Mouse (Mus musculus): ENCODE results near the gene Arglu1. TPM values are rescaled to one million over a fixed set of nuclear protein-coding genes. Genes with fewer than 3 reads are reported as not detected.

The Arglu1 gene
- 91.7 and 107 TPM in 2 replicates for total RNA-seq (2014; fragmentation: Nextera tagmentation)
- total RNA-seq (2017): 126 and 127 TPM in 2 replicates

GRCm38 (mm10) chr8:8690146-8691092 is at the start of gene Arglu1:
Gene Arglu1 (minus strand): TSS chr8:8690521.
- peak; percentile 87 for ATAC-seq (replicated peaks; ENCODE audit: poor library complexity, severe bottlenecking)

DNA sequence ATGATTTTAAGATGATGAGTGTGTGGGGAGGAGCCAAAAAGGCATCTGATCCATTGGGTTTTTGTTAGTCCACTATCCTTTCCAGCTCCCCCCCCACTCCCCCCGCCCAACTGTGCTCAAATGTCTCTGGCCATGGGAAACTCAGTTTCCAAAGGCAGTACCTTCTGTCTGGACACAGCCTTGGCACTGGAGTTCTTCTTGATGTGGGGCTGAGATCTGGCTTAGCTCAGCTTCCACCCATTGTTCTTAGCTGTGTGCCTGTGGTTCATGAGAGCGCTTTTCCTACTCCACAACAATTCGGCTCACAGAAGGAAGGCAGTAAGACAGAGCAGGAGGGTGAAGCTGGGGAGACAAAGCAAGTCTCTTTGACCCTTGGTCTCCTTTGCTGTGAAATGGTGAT is 47.0 kb upstream of the Arglu1 start:
- ATAC-seq (replicated peaks; ENCODE audit: poor library complexity, severe bottlenecking): no peak

GRCm38 (mm10) chr8:8736826-8737225 is 46.5 kb upstream of the Arglu1 start:
- no peak for ATAC-seq (replicated peaks; ENCODE audit: poor library complexity, severe bottlenecking)

GRCm38 (mm10) chr8:8733804-8734203 is 43.5 kb upstream of the Arglu1 start:
- peak; percentile 87 for ATAC-seq (replicated peaks; ENCODE audit: poor library complexity, severe bottlenecking)

DNA sequence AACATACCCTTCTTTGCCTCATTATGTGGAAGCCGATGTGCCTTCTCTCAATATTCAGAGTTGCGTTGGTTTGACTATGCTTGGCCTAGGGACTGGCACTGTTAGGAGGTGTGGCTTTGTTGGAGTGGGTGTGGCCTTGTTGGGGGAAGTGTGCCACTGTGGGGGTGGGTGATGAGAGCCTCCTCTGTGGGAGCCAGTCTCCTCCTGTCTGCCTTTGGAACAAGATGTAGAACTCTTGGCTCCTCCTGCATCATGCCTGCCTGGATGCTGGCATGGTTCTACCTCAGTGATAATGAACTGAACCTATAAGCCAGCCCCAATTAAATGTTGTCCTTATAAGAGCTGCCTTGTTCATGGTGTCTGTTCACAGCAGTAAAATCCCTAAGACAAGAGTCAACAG is 38.3 kb upstream of the Arglu1 start:
- ATAC-seq (replicated peaks; ENCODE audit: poor library complexity, severe bottlenecking): no peak

- no peak for ATAC-seq (replicated peaks; ENCODE audit: poor library complexity, severe bottlenecking)
Measured at GRCm38 (mm10) chr8:8726547-8726946, 36.2 kb upstream of the Arglu1 start.

DNA sequence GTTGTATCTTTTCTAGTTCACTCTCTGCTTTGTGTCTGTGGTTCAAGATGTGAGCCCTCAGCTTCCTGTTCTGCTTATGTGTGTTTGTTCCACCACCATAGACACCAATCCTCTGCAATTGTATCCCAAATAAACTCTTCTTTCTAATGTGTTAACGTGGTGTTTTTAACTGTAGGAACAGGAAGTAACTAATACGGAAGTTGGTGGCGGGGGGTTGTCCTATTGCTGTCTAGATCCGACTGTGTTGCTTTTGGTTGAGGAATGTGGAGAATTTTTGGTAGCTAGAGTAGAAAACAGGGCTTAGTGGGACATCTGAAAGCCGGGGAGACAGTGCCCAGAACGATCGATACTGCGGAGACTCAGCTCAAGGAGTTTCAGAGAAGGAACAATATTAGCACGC is 14.5 kb upstream of the Arglu1 start:
- ATAC-seq (replicated peaks; ENCODE audit: poor library complexity, severe bottlenecking): peak; percentile 65

DNA sequence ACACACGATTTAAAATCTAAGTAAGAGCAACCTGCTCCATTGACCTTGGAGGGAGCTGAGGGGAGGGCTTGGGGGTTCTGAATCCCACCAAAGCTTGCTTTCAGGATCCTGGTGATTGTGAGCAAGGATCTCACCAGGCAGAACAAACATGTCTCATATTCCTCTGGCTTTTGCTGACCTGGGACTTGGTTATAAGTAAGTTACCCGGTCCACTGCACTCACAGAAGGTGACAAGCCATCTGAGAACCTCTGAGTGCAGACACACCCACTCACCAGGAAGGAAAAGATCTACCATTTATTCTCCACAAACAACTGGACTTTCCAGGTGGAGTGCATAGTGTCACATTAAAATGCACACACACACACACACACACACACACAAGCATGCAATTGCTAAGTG is 13.3 kb upstream of the Arglu1 start:
- ATAC-seq (replicated peaks; ENCODE audit: poor library complexity, severe bottlenecking): no peak

DNA sequence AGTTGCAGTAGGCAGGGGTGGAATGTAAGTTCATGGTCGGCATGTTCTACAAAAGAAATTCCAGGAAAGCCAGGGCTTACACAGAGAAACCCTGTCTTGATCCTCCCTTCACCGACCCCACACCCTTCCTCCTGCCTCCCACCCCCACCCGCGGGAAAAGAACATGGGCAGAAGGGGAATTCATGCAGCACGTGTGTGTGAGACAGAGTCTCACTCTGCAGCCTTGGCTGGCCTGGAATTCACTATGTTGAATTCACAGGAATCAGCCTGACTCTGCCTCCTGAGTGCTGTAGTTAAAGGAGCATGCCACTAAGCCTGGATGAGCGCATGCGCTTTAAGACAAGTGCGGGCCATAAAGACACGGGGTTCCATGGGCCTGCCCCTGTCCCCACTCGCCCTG is 10.5 kb upstream of the Arglu1 start:
- ATAC-seq (replicated peaks; ENCODE audit: poor library complexity, severe bottlenecking): no peak

- ATAC-seq (replicated peaks; ENCODE audit: poor library complexity, severe bottlenecking): no peak
Measured at GRCm38 (mm10) chr8:8700229-8700628, 9.9 kb upstream of the Arglu1 start.

DNA sequence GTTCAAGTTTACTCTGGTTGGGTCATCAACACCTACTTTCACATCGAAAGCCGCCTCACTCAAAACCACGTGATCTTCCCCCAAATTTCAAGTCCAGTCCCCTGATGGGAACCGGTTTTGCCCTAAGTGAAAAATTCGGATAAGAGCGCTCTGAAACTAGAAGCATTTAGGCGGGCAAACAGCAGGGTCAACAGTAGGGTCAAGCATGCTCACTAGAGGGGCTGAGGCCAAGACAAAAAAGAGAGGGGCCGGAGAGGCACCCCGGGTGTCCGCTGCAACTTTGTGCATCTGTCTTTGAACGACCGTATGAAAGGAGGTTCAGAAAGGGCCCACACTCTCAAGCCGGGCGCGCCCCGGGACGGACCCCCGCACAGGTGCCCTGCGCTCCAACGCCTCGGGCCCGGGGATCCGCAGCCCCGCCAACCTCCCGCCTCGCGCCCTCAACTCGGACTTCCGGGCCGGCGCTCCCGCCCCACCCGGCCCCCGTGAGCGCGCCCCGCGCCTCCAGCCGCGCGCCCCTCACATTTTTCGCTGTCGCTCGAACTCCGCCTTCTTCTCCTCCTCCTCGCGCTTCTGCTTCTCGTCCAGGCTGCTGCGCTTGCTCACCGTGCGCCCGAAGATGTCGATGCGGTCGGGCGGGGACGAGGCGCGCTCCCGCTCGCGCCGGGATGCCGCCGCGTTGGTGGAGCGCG is 721 bp downstream of the Arglu1 start:
- ATAC-seq (replicated peaks; ENCODE audit: poor library complexity, severe bottlenecking): peak; percentile 61

DNA sequence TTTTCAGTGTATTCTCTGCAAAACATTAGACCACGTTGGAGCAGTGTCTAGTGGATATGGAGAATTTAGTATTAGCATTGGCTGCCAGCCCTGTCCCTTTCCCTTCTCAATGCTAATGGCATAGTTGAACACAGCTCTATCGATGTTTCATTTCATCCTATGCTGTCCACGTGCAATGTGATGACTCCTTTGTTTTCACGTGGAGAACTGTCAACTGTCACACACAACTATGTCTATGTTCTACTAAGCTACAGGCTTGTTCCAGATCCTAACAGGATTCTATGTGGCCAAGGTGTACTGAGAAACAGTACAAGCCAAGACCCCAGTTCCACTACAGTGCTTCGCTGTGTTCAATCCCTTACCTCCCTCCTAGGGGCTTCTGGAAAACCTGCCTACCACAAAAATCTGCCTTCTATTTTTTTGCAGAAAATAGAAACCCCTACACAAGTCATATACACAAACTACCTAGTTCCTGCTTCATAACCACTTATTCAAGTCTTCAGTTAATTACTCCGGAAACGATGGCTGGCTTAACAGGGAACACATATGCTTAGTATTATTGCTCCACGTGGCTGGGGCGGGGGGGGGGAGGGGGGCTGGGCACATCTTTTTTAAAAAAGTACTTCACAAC is 1.4 kb downstream of the Arglu1 start:
- ATAC-seq (replicated peaks; ENCODE audit: poor library complexity, severe bottlenecking): peak; percentile 38

DNA sequence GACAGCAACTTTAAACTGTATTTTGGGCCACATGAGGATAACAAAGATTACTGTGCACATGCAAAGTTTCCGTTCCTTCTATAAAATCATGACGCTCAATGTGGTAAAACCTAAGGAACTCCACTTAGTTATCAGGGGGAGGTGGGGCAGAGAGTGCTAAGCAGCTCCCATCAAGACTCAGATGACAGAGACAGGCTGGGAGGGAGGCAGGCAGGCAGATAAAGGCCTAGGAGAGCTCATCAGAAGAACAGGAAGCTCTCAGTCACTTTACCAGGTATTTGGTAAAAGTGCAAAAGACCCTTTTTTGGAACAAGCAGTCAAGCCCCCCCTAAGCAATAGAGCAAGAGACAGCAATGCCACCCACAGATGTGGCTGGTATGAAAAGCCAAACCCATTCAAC is 4.8 kb downstream of the Arglu1 start:
- no peak for ATAC-seq (replicated peaks; ENCODE audit: poor library complexity, severe bottlenecking)

DNA sequence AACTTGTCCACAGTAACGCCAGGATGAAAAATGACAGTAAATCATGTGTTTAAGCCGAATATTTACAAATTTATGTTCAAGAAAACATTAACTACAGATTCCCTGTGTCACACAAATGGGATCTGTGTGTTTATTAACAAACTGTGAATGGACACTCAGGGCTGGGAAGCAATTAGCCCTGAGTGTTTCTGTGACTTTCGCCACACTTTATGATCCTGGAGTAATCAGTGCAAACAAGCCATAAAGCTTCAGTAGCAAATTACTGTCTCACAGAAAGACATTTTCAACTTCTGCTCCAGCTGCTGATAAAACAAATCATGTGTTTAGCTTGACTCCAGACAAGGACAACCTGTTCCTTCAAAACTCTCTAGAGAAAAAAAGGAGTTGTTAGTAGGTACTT is 7.6 kb downstream of the Arglu1 start:
- no peak for ATAC-seq (replicated peaks; ENCODE audit: poor library complexity, severe bottlenecking)

GRCm38 (mm10) chr8:8678236-8678635 is 12.1 kb downstream of the Arglu1 start:
- no peak for ATAC-seq (replicated peaks; ENCODE audit: poor library complexity, severe bottlenecking)

- ATAC-seq (replicated peaks; ENCODE audit: poor library complexity, severe bottlenecking): no peak
Measured at GRCm38 (mm10) chr8:8674864-8675263, 15.5 kb downstream of the Arglu1 start.

GRCm38 (mm10) chr8:8661759-8662138 is 28.6 kb downstream of the Arglu1 start:
- peak; percentile 57 for ATAC-seq (replicated peaks; ENCODE audit: poor library complexity, severe bottlenecking)

DNA sequence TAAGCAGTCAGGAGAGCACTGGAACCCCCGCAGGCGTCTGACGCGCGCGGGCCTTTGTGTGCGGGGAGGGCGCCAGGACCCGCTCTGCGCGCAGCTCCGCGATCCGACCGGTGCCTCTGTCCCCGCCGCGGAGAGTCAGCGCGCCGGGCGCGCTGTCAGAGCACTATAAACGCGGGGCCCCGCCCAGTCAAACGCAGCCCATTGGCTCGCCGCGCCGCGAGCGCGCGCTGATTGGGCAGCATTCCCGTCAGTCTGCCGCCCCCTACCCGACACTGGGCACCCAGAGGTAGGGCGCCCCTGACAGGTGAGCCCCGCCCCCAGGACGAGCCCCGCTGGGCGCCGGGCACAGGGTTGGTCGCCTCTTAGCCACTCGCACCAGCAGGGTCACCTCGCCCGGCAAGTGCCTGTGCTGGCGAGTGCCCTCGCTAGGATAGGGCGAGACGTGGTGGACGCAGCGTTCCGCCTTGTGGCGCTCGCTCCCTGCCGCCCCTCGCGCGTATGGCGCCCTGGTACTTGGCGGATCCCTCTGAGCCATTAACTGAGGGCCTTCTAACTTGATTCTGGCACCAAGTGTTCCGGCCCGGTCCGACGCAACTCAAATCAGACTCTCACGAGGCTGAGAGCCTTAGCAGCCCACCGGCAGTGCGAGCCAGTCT is 29.1 kb downstream of the Arglu1 start, which contains the start of gene Efnb2:
TSS of gene Efnb2 (minus strand) at position 140 of the 656 bp plus-strand sequence.
- ATAC-seq (replicated peaks; ENCODE audit: poor library complexity, severe bottlenecking): peak; percentile 80

DNA sequence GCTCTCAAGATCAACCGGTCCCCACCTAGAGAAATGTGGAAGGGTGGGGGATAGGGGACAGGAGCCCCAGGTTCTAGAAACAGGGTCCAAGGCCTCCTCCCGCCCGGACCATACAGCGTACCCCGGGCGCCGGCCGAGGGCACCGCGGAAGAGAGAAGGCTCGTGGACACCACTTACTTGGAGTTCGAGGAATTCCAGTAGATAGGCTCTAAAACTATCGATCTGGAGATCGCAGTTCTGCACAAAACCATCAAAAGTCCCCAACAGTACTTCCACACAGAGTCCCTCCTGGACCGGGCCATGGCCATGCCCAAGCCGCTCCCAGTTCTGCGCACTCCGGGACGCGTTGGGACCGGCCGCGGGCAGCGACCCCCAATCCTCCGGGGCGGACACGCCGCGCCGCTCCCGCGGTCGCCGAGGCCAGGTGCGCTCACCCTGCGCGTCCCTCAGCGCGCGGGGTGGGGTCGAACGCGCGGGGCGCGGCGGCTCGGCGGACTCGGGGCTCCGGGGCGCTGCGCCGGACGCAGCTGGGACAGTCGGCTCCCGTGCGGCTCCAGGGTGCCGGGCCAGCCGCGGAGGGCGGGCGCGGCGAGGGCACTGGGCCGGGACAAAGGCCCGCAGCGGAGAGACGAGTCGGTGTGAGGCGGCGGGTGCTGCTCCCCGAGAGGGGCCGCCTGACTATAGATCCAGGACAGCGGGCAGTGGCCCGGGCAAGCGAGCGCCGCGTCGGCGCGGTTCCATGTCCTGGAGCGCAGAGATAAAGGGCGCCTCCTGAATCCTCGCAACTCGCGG is 29.8 kb downstream of the Arglu1 start:
- ATAC-seq (replicated peaks; ENCODE audit: poor library complexity, severe bottlenecking): no peak

Measured in granulocyte monocyte progenitor cell, adult 5-6 weeks (primary cell).